Mouse (Mus musculus) liver, postnatal 0 days (tissue): ENCODE measurements around the gene Fads6.

Experiments used
- CTCF ChIP-seq: sonication (generic); IDR thresholded peaks from 2 replicates; pipeline ENCODE4 v1.5.1; 2016; ENCODE audit warnings: antibody characterized with exemption, low read depth
- EP300 ChIP-seq: IDR thresholded peaks from 2 replicates; pipeline ENCODE4 v1.6.1; 2016; ENCODE audit warnings: antibody characterized with exemption, low read depth, mild to moderate bottlenecking

DNA sequence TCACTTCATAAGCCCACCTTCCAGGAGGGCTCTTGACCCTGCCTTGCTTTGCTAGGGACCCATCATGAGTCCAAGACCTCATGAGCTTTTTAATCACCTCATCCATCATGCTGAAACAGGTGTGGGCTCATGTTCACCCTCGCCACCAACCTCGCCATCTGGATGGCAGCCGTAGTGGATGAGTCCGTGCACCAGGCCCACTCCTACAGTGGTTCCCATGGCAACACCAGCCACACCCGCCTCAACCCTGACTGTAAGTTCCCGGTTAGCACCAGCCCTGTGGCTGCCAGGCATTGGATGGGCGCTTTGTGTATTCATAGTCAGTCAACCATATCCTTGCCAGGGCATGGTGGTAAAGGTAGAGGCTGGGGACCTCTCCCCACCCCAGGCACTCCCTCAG is 29.3 kb upstream of the Fads6 start:
- TF ChIP-seq CTCF (no peak), EP300 (no peak)
